Mouse (Mus musculus): ENCODE measurements around the gene Pitx1.

The Pitx1 gene

GRCm38 (mm10) chr13:55830833-55831721 is 4.9 kb downstream of the Pitx1 start:
- DNase-seq (ENCODE audit: low spot score), result no peak

- DNase-seq (ENCODE audit: low spot score), result no peak
Observed at GRCm38 (mm10) chr13:55830081-55830832, 5.7 kb downstream of the Pitx1 start.

- DNase-seq (ENCODE audit: low spot score), result no peak
Observed at GRCm38 (mm10) chr13:55829018-55829655, 6.9 kb downstream of the Pitx1 start.

GRCm38 (mm10) chr13:55828141-55829017 is 7.6 kb downstream of the Pitx1 start:
- no peak for DNase-seq (ENCODE audit: low spot score)

- no peak for DNase-seq (ENCODE audit: low spot score)
Observed at GRCm38 (mm10) chr13:55827679-55828140, 8.3 kb downstream of the Pitx1 start.

- DNase-seq (ENCODE audit: low spot score), result no peak
Observed at GRCm38 (mm10) chr13:55826796-55827678, 9.0 kb downstream of the Pitx1 start.

- DNase-seq (ENCODE audit: low spot score), result no peak
Observed at GRCm38 (mm10) chr13:55826008-55826671, 9.9 kb downstream of the Pitx1 start.

- no peak for DNase-seq (ENCODE audit: low spot score)
Observed at GRCm38 (mm10) chr13:55825245-55825681, 10.7 kb downstream of the Pitx1 start.

GRCm38 (mm10) chr13:55824151-55824945 is 11.6 kb downstream of the Pitx1 start:
- peak; percentile 37 for DNase-seq (ENCODE audit: low spot score)

GRCm38 (mm10) chr13:55822499-55822898 is 13.5 kb downstream of the Pitx1 start:
- no peak for DNase-seq (ENCODE audit: low spot score)

GRCm38 (mm10) chr13:55814834-55815233 is 21.2 kb downstream of the Pitx1 start:
- DNase-seq (ENCODE audit: low spot score), result no peak

- no peak for DNase-seq (ENCODE audit: low spot score)
Observed at GRCm38 (mm10) chr13:55813490-55814016, 22.4 kb downstream of the Pitx1 start.

GRCm38 (mm10) chr13:55810947-55811346 is 25.0 kb downstream of the Pitx1 start:
- DNase-seq (ENCODE audit: low spot score), result no peak

GRCm38 (mm10) chr13:55809707-55810106 is 26.3 kb downstream of the Pitx1 start:
- DNase-seq (ENCODE audit: low spot score), result no peak

GRCm38 (mm10) chr13:55809041-55809623 is 26.9 kb downstream of the Pitx1 start:
- no peak for DNase-seq (ENCODE audit: low spot score)

- no peak for DNase-seq (ENCODE audit: low spot score)
Observed at GRCm38 (mm10) chr13:55803973-55804372, 32.0 kb downstream of the Pitx1 start.

GRCm38 (mm10) chr13:55801246-55801645 is 34.7 kb downstream of the Pitx1 start:
- DNase-seq (ENCODE audit: low spot score), result no peak

GRCm38 (mm10) chr13:55786120-55786519 is 49.9 kb downstream of the Pitx1 start:
- DNase-seq (ENCODE audit: low spot score), result no peak

Measured in MN1 (cell line).